Mouse (Mus musculus) heart, postnatal 0 days (tissue): Measurements from ENCODE around the gene Doc2g.

Experiments
- CTCF ChIP-seq: IDR thresholded peaks from 2 replicates; pipeline ENCODE4 v1.5.1; 2016; ENCODE audit warnings: antibody characterized with exemption, control low read depth, low read depth
- EP300 ChIP-seq: IDR thresholded peaks from 2 replicates; pipeline ENCODE4 v1.6.1; 2016; ENCODE audit warnings: antibody characterized with exemption, low read depth

GRCm38 (mm10) chr19:3997231-3997630, 5.9 kb upstream of the Doc2g start:
- TF ChIP-seq CTCF (no peak), EP300 (no peak)
